Mouse (Mus musculus): ENCODE measurements around the gene Tppp.
A peak's percentile ranks its signal among the peaks of the same experiment; 100 is the strongest.
"Not testable (repeated sequence)": the region's sequence is repeated elsewhere in the genome, so short reads cannot be mapped to it uniquely, and the experiment has no call there.

Gene Tppp

GRCm38 (mm10) chr13:74008948-74009718 lies at the start of gene Tppp:
Gene Tppp (plus strand): TSS chr13:74009407.
- DNase-seq (ENCODE audit: low read depth, low spot score) = peak; percentile 80

- no peak for DNase-seq (ENCODE audit: low read depth, low spot score)
These were observed 49.0 kb upstream of the Tppp start for GRCm38 (mm10) chr13:73960117-73960652.

GRCm38 (mm10) chr13:73961177-73961576 lies 48.0 kb upstream of the Tppp start:
- no peak for DNase-seq (ENCODE audit: low read depth, low spot score)

- DNase-seq (ENCODE audit: low read depth, low spot score) = no peak
These were observed 45.7 kb upstream of the Tppp start, which contains the start of gene Zdhhc11 for GRCm38 (mm10) chr13:73963551-73963950. Gene Zdhhc11 (plus strand): TSS chr13:73963851.

- DNase-seq (ENCODE audit: low read depth, low spot score) = peak; percentile 71
These were observed 38.4 kb upstream of the Tppp start for GRCm38 (mm10) chr13:73970545-73971448.

GRCm38 (mm10) chr13:73974523-73974922 lies 34.7 kb upstream of the Tppp start:
- DNase-seq (ENCODE audit: low read depth, low spot score) = no peak

GRCm38 (mm10) chr13:73976935-73977334 lies 32.3 kb upstream of the Tppp start:
- DNase-seq (ENCODE audit: low read depth, low spot score) = no peak

- no peak for DNase-seq (ENCODE audit: low read depth, low spot score)
These were observed 18.9 kb upstream of the Tppp start for GRCm38 (mm10) chr13:73990325-73990724.

GRCm38 (mm10) chr13:73990761-73991160 lies 18.4 kb upstream of the Tppp start:
- no peak for DNase-seq (ENCODE audit: low read depth, low spot score)

GRCm38 (mm10) chr13:73991267-73991666 lies 17.9 kb upstream of the Tppp start:
- DNase-seq (ENCODE audit: low read depth, low spot score) = no peak

- no peak for DNase-seq (ENCODE audit: low read depth, low spot score)
These were observed 12.8 kb upstream of the Tppp start for GRCm38 (mm10) chr13:73996456-73996855.

- no peak for DNase-seq (ENCODE audit: low read depth, low spot score)
These were observed 8.7 kb upstream of the Tppp start for GRCm38 (mm10) chr13:74000519-74000918.

- DNase-seq (ENCODE audit: low read depth, low spot score) = no peak
These were observed 8.2 kb upstream of the Tppp start for GRCm38 (mm10) chr13:74000961-74001360.

GRCm38 (mm10) chr13:74001492-74001891 lies 7.7 kb upstream of the Tppp start:
- no peak for DNase-seq (ENCODE audit: low read depth, low spot score)

GRCm38 (mm10) chr13:74006881-74007280 lies 2.3 kb upstream of the Tppp start:
- not testable (repeated sequence) for DNase-seq (ENCODE audit: low read depth, low spot score)

GRCm38 (mm10) chr13:74008216-74008615 lies 991 bp upstream of the Tppp start:
- DNase-seq (ENCODE audit: low read depth, low spot score) = not testable (repeated sequence)

- DNase-seq (ENCODE audit: low read depth, low spot score) = peak; percentile 45
These were observed 796 bp downstream of the Tppp start for GRCm38 (mm10) chr13:74009791-74010614.

GRCm38 (mm10) chr13:74010678-74011077 lies 1.5 kb downstream of the Tppp start:
- no peak for DNase-seq (ENCODE audit: low read depth, low spot score)

- no peak for DNase-seq (ENCODE audit: low read depth, low spot score)
These were observed 6.7 kb downstream of the Tppp start for GRCm38 (mm10) chr13:74015908-74016307.

GRCm38 (mm10) chr13:74017426-74017825 lies 8.2 kb downstream of the Tppp start:
- no peak for DNase-seq (ENCODE audit: low read depth, low spot score)

- DNase-seq (ENCODE audit: low read depth, low spot score) = not testable (repeated sequence)
These were observed 9.8 kb downstream of the Tppp start for GRCm38 (mm10) chr13:74019006-74019405.
